Mouse (Mus musculus): Measurements from ENCODE around the gene Wdr37.
"Not testable (repeated sequence)": the region's sequence is repeated elsewhere in the genome, so short reads cannot be mapped to it uniquely, and the experiment has no call there.

Gene Wdr37

GRCm38 (mm10) chr13:8871314-8871962, at the start of gene Wdr37:
Gene Wdr37 (minus strand): TSS chr13:8871909.
- peak; percentile 63 for DNase-seq (ENCODE audit: low spot score)

DNA sequence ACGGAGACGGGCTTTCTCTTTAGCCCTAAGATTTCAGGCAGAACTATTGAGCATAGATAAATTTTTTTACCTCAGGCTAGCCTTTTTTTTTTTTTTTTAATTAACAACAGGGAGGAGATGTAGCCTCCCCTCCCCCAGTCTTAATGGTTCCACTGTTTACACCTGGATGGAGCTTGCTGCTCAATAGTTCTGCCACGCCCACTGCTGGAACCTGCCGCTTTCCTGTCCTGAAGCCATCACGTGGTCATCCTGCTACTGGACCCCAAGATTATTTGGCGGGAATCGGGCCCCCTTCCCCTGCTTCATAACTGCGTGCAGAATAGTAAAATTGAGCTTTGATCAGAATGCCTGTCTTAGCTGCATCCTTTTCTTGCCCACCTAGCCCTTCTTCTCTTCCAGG, 42.2 kb upstream of the Wdr37 start:
- not testable (repeated sequence) for DNase-seq (ENCODE audit: low spot score)

DNA sequence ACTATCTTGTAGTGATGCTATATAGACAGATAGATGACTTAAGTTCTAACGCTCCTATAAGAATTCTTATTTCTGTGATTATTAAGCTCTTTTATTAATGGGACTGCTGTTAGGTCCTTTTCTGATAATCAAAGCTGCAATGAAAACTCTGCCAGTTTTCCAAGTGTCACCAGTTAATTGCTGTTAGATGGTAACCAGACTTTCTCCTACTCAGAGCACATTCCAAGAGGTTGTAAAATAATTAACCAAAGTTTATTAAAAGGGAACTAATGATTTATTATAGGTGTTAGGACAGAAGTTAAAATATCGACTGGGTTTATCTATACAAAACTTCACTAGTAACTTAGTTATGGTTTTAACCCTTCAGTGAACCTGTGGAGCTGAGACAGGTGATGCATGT, 34.3 kb upstream of the Wdr37 start:
- not testable (repeated sequence) for DNase-seq (ENCODE audit: low spot score)

GRCm38 (mm10) chr13:8888603-8889002, 16.9 kb upstream of the Wdr37 start:
- DNase-seq (ENCODE audit: low spot score): no peak

- DNase-seq (ENCODE audit: low spot score): no peak
Observed at GRCm38 (mm10) chr13:8886185-8886560, 14.5 kb upstream of the Wdr37 start.

DNA sequence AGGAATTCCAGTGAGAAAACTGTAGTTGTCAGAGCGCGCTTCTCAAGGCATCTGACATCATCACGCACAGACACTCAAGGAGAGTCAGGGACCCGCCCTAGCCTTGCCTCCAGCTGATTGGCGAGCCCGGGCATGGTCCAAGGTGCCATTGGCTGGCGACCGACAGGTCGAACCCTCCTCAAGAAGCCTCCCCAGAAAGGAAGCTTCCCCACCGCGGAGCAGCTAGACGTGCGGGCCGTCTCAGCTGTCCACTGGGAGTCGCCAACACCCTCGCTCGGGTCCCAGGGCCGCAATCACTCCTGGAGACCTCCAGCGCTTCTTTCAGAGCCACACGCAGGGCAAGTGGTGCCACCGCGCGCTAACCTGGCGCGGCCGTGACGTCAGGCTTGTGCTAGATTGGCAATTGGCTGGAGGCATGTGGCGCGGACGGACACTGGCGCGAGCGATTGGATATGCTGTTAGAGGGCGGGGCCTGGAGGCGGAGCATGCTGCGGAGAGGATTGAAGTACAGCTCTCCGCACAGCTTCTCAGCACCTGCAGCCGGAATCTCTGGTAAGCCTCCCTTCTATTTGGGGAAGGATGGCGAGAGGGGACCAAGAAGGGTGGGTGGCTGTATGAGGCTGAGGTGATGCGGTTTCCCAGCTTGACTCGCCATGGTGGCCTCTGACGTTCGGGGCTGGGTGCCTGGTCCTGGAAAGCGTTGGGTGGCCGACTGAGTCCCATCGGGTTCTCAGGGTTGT, 13.9 kb upstream of the Wdr37 start, which contains the start of gene Idi1:
Idi1 (plus strand) TSS at position 57 of the 740 bp plus-strand sequence.
- peak; percentile 98 for DNase-seq (ENCODE audit: low spot score)

DNA sequence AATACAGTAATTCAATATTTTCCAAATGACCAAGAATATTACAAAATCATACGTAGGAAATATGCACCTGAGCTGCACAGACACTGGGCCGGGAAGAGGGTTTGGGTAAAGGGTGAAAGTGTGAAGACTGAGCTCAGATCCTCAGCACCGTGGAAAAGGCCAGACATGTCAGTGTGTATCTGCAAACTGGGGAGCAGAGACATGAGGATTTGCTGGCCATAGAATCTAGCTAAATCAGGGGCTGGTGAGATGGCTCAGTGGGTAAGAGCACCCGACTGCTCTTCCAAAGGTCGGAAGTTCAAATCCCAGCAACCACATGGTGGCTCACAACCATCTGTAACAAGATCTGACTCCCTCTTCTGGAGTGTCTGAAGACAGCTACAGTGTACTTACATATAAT, 12.2 kb upstream of the Wdr37 start:
- not testable (repeated sequence) for DNase-seq (ENCODE audit: low spot score)

DNA sequence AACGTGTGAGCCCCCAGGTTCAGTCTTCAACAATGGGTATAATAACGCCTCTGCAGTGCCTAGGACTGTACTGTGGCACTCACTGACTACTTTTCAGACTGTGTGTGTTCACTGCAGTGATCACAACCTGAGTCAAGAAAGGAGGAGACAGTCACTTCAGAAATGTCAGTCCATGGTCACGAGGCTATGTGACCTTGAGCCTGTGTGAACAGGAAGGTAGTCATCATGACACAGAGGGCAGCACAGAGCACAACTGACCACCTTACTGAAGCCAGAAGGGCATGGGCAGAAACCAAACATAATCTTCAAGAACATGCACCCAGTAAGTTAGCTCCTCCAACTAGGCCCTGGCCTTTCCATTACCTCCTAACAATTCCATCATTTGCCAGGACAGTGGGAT, 9.9 kb upstream of the Wdr37 start:
- DNase-seq (ENCODE audit: low spot score): no peak

DNA sequence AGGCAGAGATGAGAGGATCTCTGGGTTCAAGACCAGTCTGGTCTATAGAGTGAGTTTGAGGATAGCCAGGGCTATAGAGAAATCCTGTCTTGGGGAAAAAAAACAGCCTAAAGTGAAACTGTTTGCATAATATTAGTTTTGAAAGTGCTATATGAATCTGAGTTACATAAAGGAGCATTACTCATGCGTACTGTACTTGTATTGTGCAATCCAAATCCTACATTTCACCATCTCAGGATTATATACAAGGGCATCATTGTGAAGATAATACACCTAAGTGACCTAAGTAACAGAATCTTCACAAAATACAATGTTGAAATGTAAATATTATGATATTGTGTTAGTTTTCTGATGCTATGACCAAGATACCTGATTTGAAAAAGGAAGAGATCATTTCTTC, 2.1 kb upstream of the Wdr37 start:
- no peak for DNase-seq (ENCODE audit: low spot score)

DNA sequence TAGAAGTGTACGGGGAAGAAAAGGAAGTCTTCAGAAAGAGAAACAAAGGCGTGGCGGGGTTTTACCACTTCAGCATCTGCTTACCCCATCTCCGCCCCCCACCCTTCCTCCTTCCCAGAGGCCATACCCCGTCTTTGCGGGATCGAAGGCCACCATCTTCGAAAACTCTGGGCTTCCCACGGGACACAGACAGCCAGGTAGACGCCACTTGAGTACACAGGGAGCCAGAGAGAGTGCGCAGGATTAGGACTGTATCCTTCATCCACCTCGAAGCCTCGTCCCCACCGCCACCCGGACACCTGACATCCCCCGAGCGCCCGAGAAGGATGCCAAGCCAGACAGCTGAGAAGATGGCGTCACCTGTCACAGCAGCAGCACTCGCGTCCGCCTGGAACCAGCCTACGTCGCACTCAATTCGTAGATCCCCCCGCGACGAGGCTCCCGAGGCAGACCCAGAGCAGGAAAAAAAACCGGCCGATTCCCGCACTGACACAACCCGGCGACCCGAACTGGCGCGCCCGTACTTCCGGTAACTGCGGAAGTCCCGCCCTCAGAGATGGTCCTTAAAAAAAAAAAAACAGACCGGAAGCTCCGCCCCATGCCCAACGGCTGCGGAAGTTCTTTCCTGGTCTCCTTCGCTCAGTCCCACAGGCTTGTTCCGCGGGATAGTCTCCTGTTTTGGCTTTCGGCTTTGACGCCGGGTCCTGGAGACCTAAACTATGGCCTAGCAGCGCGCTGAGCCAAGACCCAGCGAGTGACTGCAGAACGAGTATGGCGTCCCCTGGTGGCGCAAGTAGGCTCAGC, 997 bp downstream of the Wdr37 start:
- peak; percentile 83 for DNase-seq (ENCODE audit: low spot score)

GRCm38 (mm10) chr13:8870160-8870509, 1.6 kb downstream of the Wdr37 start:
- DNase-seq (ENCODE audit: low spot score): no peak

- no peak for DNase-seq (ENCODE audit: low spot score)
Observed at GRCm38 (mm10) chr13:8869578-8870157, 2.0 kb downstream of the Wdr37 start.

- DNase-seq (ENCODE audit: low spot score): no peak
Observed at GRCm38 (mm10) chr13:8866612-8867011, 5.1 kb downstream of the Wdr37 start.

- DNase-seq (ENCODE audit: low spot score): no peak
Observed at GRCm38 (mm10) chr13:8864990-8865389, 6.7 kb downstream of the Wdr37 start.

GRCm38 (mm10) chr13:8860861-8861260, 10.8 kb downstream of the Wdr37 start:
- no peak for DNase-seq (ENCODE audit: low spot score)

DNA sequence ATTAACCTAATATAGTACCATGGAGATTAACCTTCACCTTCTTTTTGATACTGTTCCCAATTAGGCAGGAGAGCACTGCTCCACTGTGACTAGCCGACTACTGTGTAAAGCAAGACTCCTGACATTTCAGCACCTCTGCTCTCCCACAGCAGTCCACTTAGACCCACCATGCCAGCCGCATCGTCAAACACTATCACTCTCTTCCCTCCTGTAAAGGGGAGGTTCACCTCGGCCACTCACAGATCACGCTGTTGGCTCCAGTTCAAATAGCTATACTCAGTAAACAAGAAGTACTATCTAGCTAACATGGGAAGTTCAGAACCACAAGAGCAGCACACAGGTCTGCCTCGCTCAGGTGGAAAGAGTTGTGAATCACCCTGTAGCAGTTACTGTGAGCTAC, 13.3 kb downstream of the Wdr37 start:
- no peak for DNase-seq (ENCODE audit: low spot score)

GRCm38 (mm10) chr13:8854769-8855168, 16.9 kb downstream of the Wdr37 start:
- DNase-seq (ENCODE audit: low spot score): no peak

- no peak for DNase-seq (ENCODE audit: low spot score)
Observed at GRCm38 (mm10) chr13:8853424-8853823, 18.3 kb downstream of the Wdr37 start.

GRCm38 (mm10) chr13:8849311-8849710, 22.4 kb downstream of the Wdr37 start:
- DNase-seq (ENCODE audit: low spot score): no peak

- DNase-seq (ENCODE audit: low spot score): no peak
Observed at GRCm38 (mm10) chr13:8847702-8848101, 24.0 kb downstream of the Wdr37 start.

DNA sequence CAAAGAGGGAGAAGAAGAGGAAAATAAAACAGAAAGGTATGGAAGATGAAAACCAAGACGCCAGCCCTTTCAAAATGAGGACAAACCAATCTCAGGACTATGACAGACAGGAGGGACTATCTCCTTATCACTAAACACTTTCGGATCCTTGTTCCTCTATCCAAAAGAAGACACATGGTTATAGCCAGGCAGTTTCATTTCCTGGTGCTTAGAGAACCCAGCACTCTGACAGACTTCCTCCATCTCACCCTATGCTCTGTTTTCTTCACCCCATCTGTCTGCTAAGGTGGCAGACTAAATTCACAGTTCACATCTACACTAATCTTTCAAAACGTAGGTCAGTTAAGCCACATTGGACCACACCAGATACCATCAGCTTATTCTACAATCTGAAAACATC, 29.4 kb downstream of the Wdr37 start:
- DNase-seq (ENCODE audit: low spot score): no peak

DNA sequence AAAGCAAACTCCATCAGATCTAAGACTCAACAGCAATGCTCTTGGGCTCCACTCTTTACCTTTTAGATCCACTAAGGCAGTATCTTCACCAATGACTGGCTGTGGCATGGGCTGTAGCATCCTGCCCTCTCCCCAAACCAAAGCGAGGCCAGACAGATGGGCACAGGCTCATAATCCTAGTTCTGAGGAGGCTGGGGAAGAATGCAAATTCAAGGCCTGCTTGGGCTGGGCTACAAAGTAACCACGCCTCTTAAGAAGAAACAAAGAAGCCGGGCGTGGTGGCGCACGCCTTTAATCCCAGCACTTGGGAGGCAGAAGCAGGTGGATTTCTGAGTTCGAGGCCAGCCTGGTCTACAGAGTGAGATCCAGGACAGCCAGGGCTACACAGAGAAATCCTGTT, 29.9 kb downstream of the Wdr37 start:
- not testable (repeated sequence) for DNase-seq (ENCODE audit: low spot score)

DNA sequence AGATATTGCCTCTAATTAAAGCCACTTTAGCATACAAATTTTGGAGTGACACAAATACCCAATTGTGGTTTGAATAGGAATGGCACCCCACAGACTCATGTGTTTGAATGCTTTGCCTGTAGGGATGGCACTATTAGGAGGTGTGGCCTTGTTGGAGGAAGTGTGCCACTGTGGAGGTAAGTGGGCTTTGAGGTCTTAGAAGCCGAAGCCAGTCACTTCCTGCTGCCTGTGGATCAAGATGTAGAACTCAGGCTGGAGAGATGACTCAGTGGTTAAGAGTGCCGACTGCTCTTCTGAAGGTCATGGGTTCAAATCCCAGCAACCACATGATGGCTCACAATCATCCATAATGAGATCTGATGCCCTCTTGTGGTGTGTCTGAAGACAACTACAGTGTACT, 30.8 kb downstream of the Wdr37 start:
- DNase-seq (ENCODE audit: low spot score): no peak

Measured in layer of hippocampus, adult 9-10 months (tissue).